Mouse (Mus musculus) small intestine, adult 2 months (tissue): Measurements from ENCODE around the gene 4931428L18Rik. TPM values are rescaled to one million over a fixed set of nuclear protein-coding genes. Genes with fewer than 3 reads are reported as not detected.

Experiments used
- H3K27ac ChIP-seq: fragments of 200-500 bp; 2 replicates; pipeline ENCODE4 v1.5.1; 2012; ENCODE audit warnings: low read depth, low read length, control low read depth, inconsistent platforms; ENCODE audit not compliant: insufficient read depth
- H3K27me3 ChIP-seq: fragments of 200-500 bp; 2 replicates; pipeline ENCODE4 v1.6.1; 2012; ENCODE audit warnings: mild to moderate bottlenecking, moderate library complexity, low read length, inconsistent platforms; ENCODE audit not compliant: control insufficient read depth, insufficient read depth
- H3K36me3 ChIP-seq: fragments of 200-500 bp; 2 replicates; pipeline ENCODE4 v1.6.1; 2012; ENCODE audit warnings: mild to moderate bottlenecking, low read length, control low read depth, inconsistent platforms; ENCODE audit not compliant: control insufficient read depth, insufficient read depth
- H3K4me1 ChIP-seq: fragments of 200-500 bp; 2 replicates; pipeline ENCODE4 v1.6.1; 2012; ENCODE audit warnings: low read length, inconsistent platforms, mixed read lengths; ENCODE audit not compliant: control insufficient read depth, insufficient read depth, insufficient read length
- H3K4me3 ChIP-seq: fragments of 200-500 bp; 2 replicates; pipeline ENCODE4 v1.5.1; 2012; ENCODE audit warnings: low read depth, mild to moderate bottlenecking, control low read depth, inconsistent platforms, low read length, moderate library complexity
- CTCF ChIP-seq: fragments of 200-500 bp; IDR thresholded peaks from 2 replicates; pipeline ENCODE4 v1.5.1; 2012; ENCODE audit warnings: low read depth, mild to moderate bottlenecking, control low read depth, inconsistent platforms, low read length, moderate library complexity, mixed read lengths; ENCODE audit not compliant: insufficient replicate concordance, insufficient read length; ENCODE audit errors: extremely low read depth
- POLR2A ChIP-seq: fragments of 200-500 bp; IDR thresholded peaks from 2 replicates; pipeline ENCODE4 v1.6.1; 2012; ENCODE audit warnings: low read depth, mild to moderate bottlenecking, control low read depth, inconsistent platforms, low read length, moderate library complexity
- WGBS: fragments of 180-500 bp; shearing (Covaris S2); methylation state at CpG from one replicate; pipeline ENCODE4 v1.1.7; 2018; 5-methylcytosine and 5-hydroxymethylcytosine counted together
- polyA plus RNA-seq: library from polyadenylated mRNA; depleted of rRNA; stranded (reverse); fragments of >200 nt; gene quantifications from 2 replicates; pipeline ENCODE4 v1.2.3, GENCODE M21; 2012; rRNA removed

Gene 4931428L18Rik
- 2.7 TPM in 1 of 2 replicates, not detected in the other for polyA plus RNA-seq

DNA sequence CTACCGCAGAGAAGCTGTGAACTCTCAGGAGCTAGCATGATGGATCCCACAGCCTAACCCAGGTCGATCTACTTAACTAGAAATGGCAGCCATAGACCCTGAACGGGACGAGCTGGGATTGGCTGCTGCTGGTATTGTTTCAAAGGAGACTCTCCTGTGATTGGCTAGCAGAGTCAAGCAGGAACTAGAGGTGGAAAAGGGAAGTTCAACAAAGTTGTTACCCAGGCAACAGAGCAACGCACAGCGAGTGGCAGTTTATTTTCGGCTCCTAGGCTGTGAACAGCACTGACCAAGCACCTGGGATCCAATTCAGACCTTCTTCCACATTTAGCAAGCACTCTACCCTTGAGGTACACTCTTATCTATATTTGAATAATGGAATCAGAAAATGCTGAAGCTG lies at the start of gene 4931428L18Rik, which contains the start of gene Pih1d3:
Gene 4931428L18Rik (minus strand): TSS at position 121 of the 400 bp plus-strand sequence.
Gene Pih1d3 (plus strand): TSS at position 275 of the 400 bp plus-strand sequence.
- Histone ChIP-seq H3K36me3 (no peaks in the 10 kb centered on the region), H3K4me1 (no peaks in the 10 kb centered on the region), H3K27ac (no peak within 1 kb of the TSS), H3K27me3 (no peaks in the 10 kb centered on the region), H3K4me3 (no peak within 1 kb of the TSS)
- WGBS = 75% methylated on average over 7 of the region's 7 CpGs
- TF ChIP-seq POLR2A (no peak), CTCF (no peak)

DNA sequence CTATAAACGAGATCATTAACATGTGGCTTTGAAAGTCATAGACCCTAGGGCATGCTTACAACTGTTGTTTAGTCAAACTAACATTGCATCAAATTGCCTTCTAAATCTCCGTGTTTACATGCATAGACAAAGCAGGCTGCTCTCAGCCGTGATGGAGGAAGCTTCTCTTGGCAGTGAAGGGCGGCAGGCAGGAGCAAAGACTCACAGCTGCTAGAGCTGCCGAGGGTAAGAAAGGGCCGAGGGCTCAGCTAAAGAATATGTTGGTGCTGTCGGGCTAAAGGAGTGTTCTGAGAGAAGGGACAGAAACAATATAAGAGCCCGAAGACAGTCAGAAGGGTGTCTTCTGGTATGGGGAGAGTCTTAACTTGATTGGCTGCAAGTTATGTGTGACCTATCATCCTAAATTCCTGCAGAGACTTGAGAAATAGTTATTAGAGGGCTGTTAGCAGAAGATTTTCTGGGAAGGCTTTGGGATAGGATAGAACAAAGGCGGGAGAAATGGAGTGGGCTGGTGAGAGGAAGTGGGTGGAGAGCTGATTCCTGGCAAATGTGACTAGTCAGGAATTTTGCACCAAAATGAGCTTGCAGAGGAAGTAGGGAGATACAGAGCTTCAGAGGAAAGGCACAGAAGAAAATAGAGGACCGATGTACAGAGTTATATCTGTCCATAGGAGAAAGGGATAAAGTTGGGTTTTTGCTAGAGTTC lies 37.9 kb upstream of the 4931428L18Rik start:
- Histone ChIP-seq H3K4me3 (no peak overlapping the region), H3K27me3 (no peaks in the 10 kb centered on the region), H3K27ac (no peak overlapping the region), H3K36me3 (no peaks in the 10 kb centered on the region), H3K4me1 (no peaks in the 10 kb centered on the region)
- TF ChIP-seq CTCF = no peak
- TF ChIP-seq POLR2A = no peak
- 64% methylated on average over 10 of the region's 10 CpGs for WGBS

DNA sequence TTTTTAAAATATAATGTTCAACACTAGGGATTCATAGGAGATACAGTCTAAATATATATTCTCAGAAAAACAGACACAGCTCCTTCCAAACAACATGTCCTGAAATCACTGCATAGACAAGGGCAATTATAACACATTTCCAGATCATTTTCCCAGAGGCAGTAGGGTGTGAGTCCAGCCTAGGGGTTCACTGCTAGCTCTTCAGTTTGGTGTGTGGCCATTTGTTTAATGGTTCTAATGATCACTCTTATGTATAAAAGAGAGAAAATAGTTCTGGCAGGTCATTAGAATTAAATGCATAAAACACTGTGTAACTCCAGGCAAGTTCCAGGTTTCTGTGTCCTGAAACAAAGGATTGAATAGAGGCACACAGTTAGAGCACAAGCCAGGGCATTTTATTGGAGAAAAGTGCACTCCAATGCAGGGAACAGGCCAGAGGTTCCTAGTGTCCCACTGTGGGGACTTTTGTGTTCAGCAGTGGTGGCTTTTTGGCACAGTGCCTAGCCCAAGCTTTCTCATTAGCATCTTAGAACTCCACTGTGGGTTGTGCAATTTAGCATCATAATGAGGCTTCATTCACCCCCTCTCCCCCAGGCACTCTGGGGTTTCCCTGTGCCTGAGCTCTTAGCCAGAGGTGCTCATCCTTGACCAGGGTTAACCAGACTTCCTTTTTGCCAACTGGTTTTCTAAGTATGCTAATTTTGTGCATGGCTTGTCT lies 11.0 kb upstream of the 4931428L18Rik start:
- Histone ChIP-seq H3K4me3 (no peak overlapping the region), H3K36me3 (no peaks in the 10 kb centered on the region), H3K4me1 (no peaks in the 10 kb centered on the region), H3K27me3 (no peaks in the 10 kb centered on the region), H3K27ac (no peak overlapping the region)
- TF ChIP-seq CTCF (no peak), POLR2A (no peak)

DNA sequence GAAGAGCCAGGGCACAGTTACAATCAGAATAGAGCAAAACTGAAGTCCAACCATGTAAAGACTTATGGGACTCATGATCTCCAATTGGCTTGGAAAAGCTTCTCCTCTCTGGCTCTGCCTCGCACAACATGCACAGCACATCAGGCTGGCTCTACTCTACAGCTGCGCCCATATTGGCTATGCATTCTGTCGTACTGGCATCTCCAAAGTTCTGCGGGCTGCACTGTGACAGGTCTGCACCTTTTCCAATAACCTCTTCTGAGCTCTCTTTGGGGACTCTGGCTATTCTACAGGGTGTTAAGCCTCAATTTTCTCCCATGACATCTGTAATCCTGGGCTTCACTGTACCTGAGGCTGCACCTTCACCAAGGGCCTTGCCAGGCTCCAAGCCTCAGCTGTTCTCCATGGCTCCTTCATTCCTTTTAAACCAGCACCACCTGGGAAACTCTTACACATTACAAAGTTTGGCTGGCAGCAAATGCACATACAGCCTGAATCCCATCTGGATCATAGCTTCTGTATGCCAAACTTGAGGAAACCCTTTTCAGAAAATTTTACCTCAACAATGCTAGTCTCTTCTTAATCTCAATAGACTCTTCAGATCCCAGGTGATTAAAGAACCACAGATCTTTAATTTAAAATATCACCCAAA lies 1.8 kb downstream of the 4931428L18Rik start:
- Histone ChIP-seq H3K36me3 (no peaks in the 10 kb centered on the region), H3K4me3 (no peak overlapping the region), H3K4me1 (no peaks in the 10 kb centered on the region), H3K27me3 (no peaks in the 10 kb centered on the region), H3K27ac (no peak overlapping the region)
- 92% methylated on average over 4 of the region's 4 CpGs for whole genome bisulfite sequencing
- TF ChIP-seq CTCF (no peak), POLR2A (no peak)

DNA sequence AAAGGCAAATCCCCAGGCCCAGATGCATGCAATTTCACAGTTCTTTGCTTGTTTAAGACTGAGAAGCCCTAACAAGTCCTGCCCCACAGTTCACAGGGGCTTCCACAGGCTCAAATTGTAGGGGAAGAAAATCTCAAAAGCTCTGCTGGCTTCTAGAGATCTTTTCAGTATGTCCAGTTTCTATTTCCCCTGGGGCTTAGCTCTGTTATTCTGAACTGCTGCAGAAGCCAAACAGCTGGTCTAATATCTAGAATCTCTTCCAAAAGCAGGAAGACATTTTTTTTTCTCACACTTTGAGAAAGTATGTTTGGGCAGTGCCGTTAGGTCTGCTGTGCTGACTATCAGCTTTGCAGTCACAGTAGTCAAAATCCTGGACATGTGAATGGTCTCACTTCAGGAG lies 7.7 kb downstream of the 4931428L18Rik start:
- Histone ChIP-seq H3K36me3 (no peaks in the 10 kb centered on the region), H3K4me3 (no peak overlapping the region), H3K4me1 (no peaks in the 10 kb centered on the region), H3K27me3 (no peaks in the 10 kb centered on the region), H3K27ac (no peak overlapping the region)
- 54% methylated on average over 1 of the region's 1 CpGs for WGBS
- no peak for TF ChIP-seq CTCF
- TF ChIP-seq POLR2A = no peak

DNA sequence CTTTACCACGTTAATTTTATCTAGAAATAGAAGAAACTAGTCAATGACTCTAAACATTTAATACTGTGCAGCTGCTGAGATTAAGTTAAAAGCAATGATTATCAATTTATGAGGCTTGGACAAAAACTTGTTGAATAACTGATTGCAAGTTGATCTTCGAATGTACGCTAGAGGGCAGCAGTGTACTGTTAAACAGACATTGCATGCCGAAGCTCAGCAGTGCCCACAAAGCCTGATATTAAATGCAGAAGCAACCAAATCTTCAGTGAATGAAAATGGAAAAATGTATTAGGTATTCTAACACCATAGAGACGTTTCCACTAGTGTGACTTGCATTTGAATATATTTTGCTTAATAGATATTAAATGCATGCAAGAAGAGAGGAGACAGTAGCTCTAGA lies 12.3 kb downstream of the 4931428L18Rik start:
- H3K27ac ChIP-seq = no peak overlapping the region
- H3K4me3 ChIP-seq = no peak overlapping the region
- no peaks in the 10 kb centered on the region for H3K27me3 ChIP-seq
- 2% methylated on average over 5 of the region's 5 CpGs for WGBS
- H3K36me3 ChIP-seq = no peaks in the 10 kb centered on the region
- no peak for TF ChIP-seq POLR2A
- no peak for TF ChIP-seq CTCF
- H3K4me1 ChIP-seq = no peaks in the 10 kb centered on the region

DNA sequence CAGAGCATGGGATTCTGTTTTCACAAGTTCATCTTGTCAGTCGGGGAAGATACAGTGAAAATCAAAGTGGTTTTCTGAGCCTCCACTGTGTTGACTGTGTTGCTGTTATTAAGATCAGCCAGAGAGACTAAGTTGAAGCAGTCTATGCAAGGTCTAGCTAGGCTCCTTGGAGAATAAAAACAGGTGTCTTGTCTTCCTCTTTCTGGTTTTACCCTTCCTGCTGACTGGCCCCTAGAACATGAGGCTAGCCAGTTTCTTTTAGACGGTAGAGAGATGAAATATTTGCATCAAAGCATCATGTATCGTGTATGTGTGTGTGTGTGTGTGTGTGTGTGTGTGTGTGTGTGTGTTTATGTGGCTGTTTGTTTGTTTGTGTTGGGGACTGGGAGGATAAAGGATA lies 16.7 kb downstream of the 4931428L18Rik start:
- no peaks in the 10 kb centered on the region for H3K36me3 ChIP-seq
- WGBS = 70% methylated on average over 3 of the region's 3 CpGs
- H3K27ac ChIP-seq = no peak overlapping the region
- H3K4me1 ChIP-seq = no peaks in the 10 kb centered on the region
- H3K4me3 ChIP-seq = no peak overlapping the region
- TF ChIP-seq CTCF (no peak), POLR2A (no peak)
- H3K27me3 ChIP-seq = no peaks in the 10 kb centered on the region
